Mouse (Mus musculus) spleen, adult 2 months (tissue): ENCODE measurements around the gene Gm20388. TPM values are rescaled to one million over a fixed set of nuclear protein-coding genes. Genes with fewer than 3 reads are reported as not detected.

ENCODE experiments used
- DNase-seq, 2 experiments: peaks; one replicate each; pipeline versions ENCODE4 v3.0.0 to v3.0.0-alpha.2; 2012 to 2021; ENCODE audit warnings: low spot score in 2 of 2, low read depth in 1 of 2
- H3K27ac ChIP-seq: fragments of 200-500 bp; 2 replicates; pipeline ENCODE4 v1.5.1; 2012; ENCODE audit warnings: low read length, inconsistent platforms; ENCODE audit not compliant: insufficient read depth
- H3K27me3 ChIP-seq: fragments of 200-500 bp; 2 replicates; pipeline ENCODE4 v1.6.1; 2012; ENCODE audit warnings: mild to moderate bottlenecking, moderate library complexity, low read length, inconsistent platforms; ENCODE audit not compliant: control insufficient read depth, insufficient read depth
- H3K36me3 ChIP-seq: fragments of 200-500 bp; 2 replicates; pipeline ENCODE4 v1.6.1; 2012; ENCODE audit warnings: mild to moderate bottlenecking, low read length, inconsistent platforms; ENCODE audit not compliant: control insufficient read depth, insufficient read depth
- H3K4me1 ChIP-seq: fragments of 200-500 bp; 2 replicates; pipeline ENCODE4 v1.6.1; 2011; ENCODE audit warnings: inconsistent platforms; ENCODE audit not compliant: control insufficient read depth, insufficient read depth, insufficient read length
- H3K4me3 ChIP-seq: fragments of 200-500 bp; 2 replicates; pipeline ENCODE4 v1.5.1; 2011; ENCODE audit warnings: mild to moderate bottlenecking, inconsistent platforms; ENCODE audit not compliant: insufficient read depth, insufficient read length; ENCODE audit errors: extremely low read depth
- CTCF ChIP-seq: fragments of 200-500 bp; IDR thresholded peaks from 2 replicates; pipeline ENCODE4 v1.5.1; 2011; ENCODE audit warnings: mild to moderate bottlenecking, inconsistent platforms; ENCODE audit not compliant: insufficient read depth, insufficient read length, insufficient replicate concordance; ENCODE audit errors: extremely low read depth
- POLR2A ChIP-seq: fragments of 200-500 bp; IDR thresholded peaks from 2 replicates; pipeline ENCODE4 v1.6.1; 2011; ENCODE audit warnings: low read depth, low read length, inconsistent platforms
- WGBS: fragments of 180-500 bp; shearing (Covaris S2); methylation state at CpG from one replicate; pipeline ENCODE4 v1.1.7; 2018; 5-methylcytosine and 5-hydroxymethylcytosine counted together
- polyA plus RNA-seq: library from polyadenylated mRNA; depleted of rRNA; stranded (reverse); fragments of >200 nt; gene quantifications from 2 replicates; pipeline ENCODE4 v1.2.3, GENCODE M21; 2012

Gm20388 gene
- polyA plus RNA-seq, 1 experiment: 26.1 TPM

DNA sequence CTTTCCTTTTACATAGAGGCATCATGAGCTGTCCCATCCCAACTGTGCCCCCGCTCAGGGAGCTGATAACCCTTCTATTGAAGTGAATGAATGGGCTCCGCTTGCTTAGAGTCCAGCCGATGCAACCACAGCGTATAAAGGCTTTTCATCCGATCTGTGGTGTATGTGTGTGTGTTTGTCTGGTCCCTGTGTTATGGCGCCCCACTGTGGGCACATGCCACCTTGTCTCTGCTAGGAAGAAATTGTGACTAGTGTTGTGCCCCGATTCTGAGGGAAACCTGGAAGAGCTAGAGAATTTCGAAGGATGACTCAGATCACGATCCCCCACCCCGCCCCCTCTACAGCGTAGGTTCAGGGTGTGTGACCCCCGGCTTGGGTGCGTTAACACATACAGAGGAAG is 3442.1 kb downstream of the Gm20388 start:
- Histone ChIP-seq H3K4me1 (no peaks in the 10 kb centered on the region), H3K36me3 (no peaks in the 10 kb centered on the region), H3K27ac (no peak overlapping the region), H3K27me3 (peaks cover 6% of the 10 kb centered on the region; the same call in 1 of the 2 replicates), H3K4me3 (no peak overlapping the region)
- WGBS: 42% methylated on average over 13 of the region's 13 CpGs
- DNase-seq: no peak
- TF ChIP-seq CTCF: peak; percentile 25; the same call in 1 of the 2 replicates
- no peak for TF ChIP-seq POLR2A

DNA sequence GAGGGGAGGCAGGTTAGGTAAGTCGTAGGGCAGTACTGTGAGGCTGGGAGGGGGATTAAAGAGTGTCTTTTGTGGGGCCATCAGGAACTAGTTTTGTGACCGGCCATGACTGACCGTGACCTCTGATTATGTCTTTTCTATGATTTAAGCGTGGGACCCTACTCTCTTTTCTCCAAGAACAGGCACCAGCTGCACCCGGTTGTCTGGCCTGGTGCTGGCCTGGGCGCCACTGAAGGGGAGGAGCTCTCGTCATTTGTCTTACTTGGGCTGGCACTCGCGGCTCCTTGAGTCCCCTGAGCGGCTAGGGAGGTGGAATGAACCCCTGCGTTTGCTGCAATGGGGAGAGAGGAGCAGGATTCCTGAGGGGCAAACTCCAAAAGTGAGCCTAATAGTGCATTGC is 3442.6 kb downstream of the Gm20388 start:
- peaks cover 6% of the 10 kb centered on the region; the same call in 1 of the 2 replicates for H3K27me3 ChIP-seq
- 63% methylated on average over 11 of the region's 11 CpGs for WGBS
- no peak for DNase-seq
- no peaks in the 10 kb centered on the region for H3K4me1 ChIP-seq
- no peak for TF ChIP-seq CTCF
- no peak for TF ChIP-seq POLR2A
- H3K27ac ChIP-seq: no peak overlapping the region
- H3K36me3 ChIP-seq: no peaks in the 10 kb centered on the region
- no peak overlapping the region for H3K4me3 ChIP-seq

DNA sequence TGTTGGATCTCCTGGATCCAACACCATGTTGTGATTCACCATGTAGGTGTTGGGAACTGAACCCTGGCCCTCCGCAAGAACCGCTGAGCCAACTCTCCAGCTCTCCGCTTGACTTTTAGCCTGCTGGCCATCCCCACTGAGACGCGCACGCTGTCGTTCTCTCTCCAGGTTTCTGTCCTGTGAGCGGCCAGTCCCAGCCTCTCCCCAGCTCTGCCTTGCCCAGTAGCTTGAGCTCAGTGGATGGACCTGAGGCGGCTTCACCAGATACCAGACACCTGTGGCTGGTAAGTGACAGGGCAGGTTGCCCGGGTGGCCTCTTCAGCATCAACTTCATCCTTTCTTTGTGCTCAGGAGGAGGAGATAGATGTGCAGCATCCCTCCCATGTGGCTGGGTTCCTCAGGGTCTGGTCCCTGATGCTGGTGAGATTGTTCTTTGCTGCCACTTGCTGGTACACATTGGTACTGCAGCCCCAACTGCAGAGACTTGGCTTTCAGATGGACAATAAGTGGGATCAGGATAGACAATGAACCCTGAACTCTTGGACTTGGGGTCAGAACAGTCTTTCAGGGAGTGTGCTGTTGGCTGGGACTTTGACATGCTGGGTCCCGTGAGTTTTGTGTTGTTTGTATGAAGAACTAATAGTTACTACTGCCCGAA is 3450.6 kb downstream of the Gm20388 start:
- Histone ChIP-seq H3K4me3 (no peak overlapping the region), H3K36me3 (no peaks in the 10 kb centered on the region), H3K27me3 (no peaks in the 10 kb centered on the region), H3K4me1 (no peaks in the 10 kb centered on the region), H3K27ac (no peak overlapping the region)
- 58% methylated on average over 12 of the region's 12 CpGs for WGBS
- peak; percentile 35 to 60 for DNase-seq
- TF ChIP-seq CTCF (peak; percentile 74; the same call in 1 of the 2 replicates), POLR2A (no peak)

DNA sequence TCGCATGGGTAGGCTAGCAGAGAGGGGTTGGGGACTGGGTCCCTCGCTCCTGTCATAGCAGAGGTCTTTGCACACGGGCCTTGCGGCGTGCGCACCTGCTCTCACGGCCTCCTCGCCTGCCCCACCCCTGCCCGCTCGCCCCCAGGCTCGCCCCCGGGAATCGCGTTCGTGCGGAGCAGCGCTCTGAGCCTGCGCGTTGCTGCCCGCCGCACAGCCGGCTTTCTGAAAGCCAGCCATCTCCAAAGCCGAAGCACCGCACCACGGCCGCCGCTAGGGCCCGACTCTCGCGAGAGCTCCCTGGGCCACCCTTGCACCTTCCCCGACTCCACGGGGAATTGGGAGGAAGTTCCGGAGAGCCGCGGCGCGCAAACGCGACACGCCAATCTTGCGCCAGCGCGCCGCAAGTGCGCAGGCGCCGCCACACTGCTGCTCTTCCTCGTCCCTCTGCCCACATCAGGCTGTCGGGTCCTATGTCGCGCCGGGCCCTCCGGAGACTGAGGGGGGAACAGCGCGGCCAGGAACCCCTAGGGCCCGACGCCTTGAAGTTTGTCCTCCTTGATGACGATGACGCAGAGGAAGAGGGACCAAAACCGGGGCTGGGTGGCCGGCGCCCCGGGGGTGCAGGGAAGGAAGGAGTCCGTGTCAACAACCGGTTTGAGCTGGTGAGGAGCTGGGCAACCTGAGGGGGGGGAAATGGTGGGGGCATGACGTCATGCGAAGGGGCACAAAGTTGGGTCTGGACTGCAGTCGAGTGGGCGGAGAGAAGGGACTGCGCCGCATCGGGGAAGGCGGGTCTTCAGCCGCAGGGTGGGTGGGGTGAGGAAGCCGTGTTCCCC is 3463.0 kb downstream of the Gm20388 start, which contains the start of gene Tcf25:
Gene Tcf25, plus strand, starts transcription at position 351 of the 836 bp plus-strand sequence.
- under 1% methylated on average over 75 of the region's 75 CpGs for WGBS
- H3K4me3 ChIP-seq: peak within 1 kb of the TSS; percentile 81
- peak; percentile 53; the same call in 1 of the 2 replicates for TF ChIP-seq CTCF
- peak; percentile 59 for TF ChIP-seq POLR2A
- peak; percentile 93 to 95 for DNase-seq
- H3K27me3 ChIP-seq: no peaks in the 10 kb centered on the region
- peak within 1 kb of the TSS; percentile 94 for H3K27ac ChIP-seq
- H3K36me3 ChIP-seq: no peaks in the 10 kb centered on the region
- H3K4me1 ChIP-seq: 0 out of 2 replicates have a peak, but pooled peaks cover 2% of the 10 kb centered on the region

DNA sequence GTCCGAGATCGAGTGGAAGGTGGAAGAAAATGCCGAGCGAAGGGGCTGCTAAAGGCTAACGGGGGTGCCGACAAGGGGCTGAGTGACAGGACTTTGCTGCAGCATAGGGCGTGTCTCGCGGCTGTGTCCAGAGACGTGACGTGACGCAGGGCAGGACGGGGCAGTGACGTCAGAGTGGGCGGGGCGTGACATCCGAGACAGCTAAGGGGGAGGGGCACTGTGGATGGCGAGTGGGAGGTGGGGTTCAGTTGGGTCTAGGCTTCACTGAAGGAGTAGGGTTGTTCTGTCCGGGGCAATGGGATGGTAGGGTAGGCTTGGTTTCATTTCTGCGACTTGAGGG is 3463.6 kb downstream of the Gm20388 start:
- under 1% methylated on average over 20 of the region's 20 CpGs for WGBS
- Histone ChIP-seq H3K4me3 (peak overlapping the region; percentile 81), H3K27ac (peak overlapping the region; percentile 94), H3K27me3 (no peaks in the 10 kb centered on the region), H3K4me1 (0 out of 2 replicates have a peak, but pooled peaks cover 2% of the 10 kb centered on the region), H3K36me3 (no peaks in the 10 kb centered on the region)
- DNase-seq: peak; percentile 84 to 91
- peak; percentile 24; the same call in 1 of the 2 replicates for TF ChIP-seq POLR2A
- no peak for TF ChIP-seq CTCF

DNA sequence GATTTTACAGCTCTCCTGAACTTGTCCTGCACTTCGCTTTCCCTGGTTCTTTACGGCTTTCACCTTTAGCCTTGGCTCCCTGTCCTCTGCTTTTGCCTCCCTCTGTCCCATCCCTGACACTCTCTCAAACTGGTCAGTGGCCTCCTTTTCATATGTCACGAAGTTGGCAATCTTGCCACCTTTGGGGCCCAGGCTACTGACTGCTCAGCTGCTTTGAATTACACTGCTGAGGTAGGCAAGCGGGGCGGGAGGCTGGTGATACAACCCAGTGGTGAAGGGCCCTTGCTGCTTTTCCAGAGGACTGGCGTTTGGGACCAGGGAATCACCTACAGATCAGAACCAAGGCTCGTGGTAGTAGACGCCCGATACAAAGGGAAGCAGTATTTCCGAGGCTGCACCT is 3465.1 kb downstream of the Gm20388 start:
- Histone ChIP-seq H3K36me3 (no peaks in the 10 kb centered on the region), H3K4me1 (0 out of 2 replicates have a peak, but pooled peaks cover 2% of the 10 kb centered on the region), H3K27me3 (no peaks in the 10 kb centered on the region), H3K4me3 (no peak overlapping the region), H3K27ac (no peak overlapping the region)
- TF ChIP-seq POLR2A (no peak), CTCF (no peak)
- 92% methylated on average over 10 of the region's 10 CpGs for WGBS
- no peak for DNase-seq
